ENCODE assay signal across 21 mouse cellular contexts in the genomic region with DNA sequence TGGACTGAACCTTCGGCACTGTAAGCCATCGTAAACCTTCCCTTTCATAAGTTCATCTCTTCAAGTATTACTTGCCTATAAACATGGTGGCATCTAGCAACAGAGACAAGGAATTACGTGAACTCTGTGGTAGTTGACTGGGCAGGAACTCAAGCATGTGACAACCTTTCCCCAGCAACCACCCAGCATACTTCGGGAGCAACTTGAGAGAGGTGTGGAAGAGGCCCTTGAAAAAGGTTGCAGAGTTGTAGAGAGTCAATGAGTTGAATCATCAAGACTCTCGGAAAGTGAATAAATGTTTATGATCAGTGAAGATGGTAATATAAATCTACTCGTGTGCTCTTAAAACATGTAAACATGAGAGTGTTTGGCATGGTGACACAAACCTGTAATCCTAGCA. TPM values are rescaled to one million over a fixed set of nuclear protein-coding genes. Genes with fewer than 3 reads are reported as not detected.
DNase-seq lines count a peak whose midpoint lies in the region; TF ChIP-seq lines count a peak whose summit lies in the region.
"Had no signal": no experiment of that assay in that cellular context is flagged by ENCODE, and none has a peak within 500 bp of the region (broad histone marks: within the 10 kb centered on the region; RNA-seq: fewer than 3 reads in every experiment).

No protein-coding gene starts in this region.

- peaks cover 2% of the 10 kb centered on the region; the same call in 1 of the 2 replicates for H3K4me1 ChIP-seq in lung, adult 2 months (ENCODE audit: control insufficient read depth, insufficient read depth, low read length)
- H3K4me1 ChIP-seq in thymus, adult 2 months (replicated peaks; ENCODE audit: control insufficient read depth, insufficient read depth, low read length) = peaks cover 20% of the 10 kb centered on the region
- H3K4me1 ChIP-seq: embryonic facial prominence, embryonic 13.5 days; embryonic facial prominence, embryonic 15.5 days had no signal

- no peak for TF ChIP-seq CTCF in lung, adult 2 months (IDR thresholded peaks at IDR 0.05; ENCODE audit: insufficient read depth, low read length)
- TF ChIP-seq CTCF in thymus, adult 2 months (IDR thresholded peaks at IDR 0.05; ENCODE audit: borderline replicate concordance, control insufficient read depth, extremely low read depth, insufficient read depth, low read length, poor library complexity) = no peak

- H3K36me3 ChIP-seq in thymus, adult 2 months (ENCODE audit: control insufficient read depth, insufficient read depth, low read length) = no peaks in the 10 kb centered on the region
- H3K36me3 ChIP-seq: embryonic facial prominence, embryonic 13.5 days; embryonic facial prominence, embryonic 15.5 days; forebrain, embryonic 10.5 days; forebrain, embryonic 12.5 days had no signal

- peak; percentile 30 to 53 for DNase-seq in lung, adult 18-20 months
- no peak for DNase-seq in lung, postnatal 4 days
- DNase-seq in lung, postnatal 25 days (ENCODE audit: low spot score) = peak; percentile 43
- no peak for DNase-seq in lung, adult 2 months
- DNase-seq in thymus, adult 2 months = no peak
- no peak for DNase-seq in thymus, postnatal 25 days
- DNase-seq: adrenal gland, adult 2 months; adrenal gland, postnatal 10 days; adrenal gland, postnatal 25 days; cerebellum, adult 11 months; cerebellum, adult 18-20 months; cerebellum, adult 8-10 months; cerebellum, adult 9-11 months; cerebellum, postnatal 14 days; cerebellum, postnatal 36 days; embryo, embryonic 11 days had no signal

- WGBS in lung, adult 2 months = 72% methylated on average over 6 of the region's 6 CpGs
- 94% methylated on average over 6 of the region's 6 CpGs for WGBS in thymus, adult 2 months

- H3K27me3 ChIP-seq in thymus, adult 2 months (ENCODE audit: control insufficient read depth, insufficient read depth, low read length) = no peaks in the 10 kb centered on the region
- H3K27me3 ChIP-seq: embryonic facial prominence, embryonic 13.5 days; embryonic facial prominence, embryonic 15.5 days; forebrain, embryonic 12.5 days had no signal

- no peak for TF ChIP-seq POLR2A in lung, adult 2 months (IDR thresholded peaks at IDR 0.05; ENCODE audit: borderline replicate concordance, extremely low read depth, low read depth, low read length)
- TF ChIP-seq POLR2A in thymus, adult 2 months (IDR thresholded peaks at IDR 0.05; ENCODE audit: control insufficient read depth, extremely low read depth, insufficient read depth, low read length, poor library complexity) = no peak

- H3K4me3 ChIP-seq in lung, adult 2 months (replicated peaks; ENCODE audit: extremely low read depth, low read depth, low read length) = no peak overlapping the region
- no peak overlapping the region for H3K4me3 ChIP-seq in thymus, adult 2 months (ENCODE audit: control insufficient read depth, insufficient read depth, low read length)
- H3K4me3 ChIP-seq: embryonic facial prominence, embryonic 13.5 days; embryonic facial prominence, embryonic 15.5 days; erythroblast, embryonic 14.5 days; forebrain, embryonic 10.5 days; forebrain, embryonic 12.5 days had no signal

- H3K27ac ChIP-seq in thymus, adult 2 months (ENCODE audit: control insufficient read depth, insufficient read depth, low read length) = peak overlapping the region; percentile 34; the same call in 1 of the 2 replicates
- H3K27ac ChIP-seq: embryonic facial prominence, embryonic 13.5 days; embryonic facial prominence, embryonic 15.5 days; forebrain, embryonic 10.5 days; forebrain, embryonic 12.5 days had no signal

RNA-seq across cellular contexts. Expression of gene Cdk17, which starts 13.0 kb away (rescaled TPM):
- 18.0 and 18.2 TPM in 2 replicates for polyA plus RNA-seq in lung, adult 2 months (2012; rRNA removed)
- polyA plus RNA-seq in thymus, adult 2 months (2012; rRNA removed) = 79.2 and 79.5 TPM in 2 replicates

Comparison
In these comparisons a context has a peak if more than half of its experiments do, and no peak if none do; other contexts are left out.
1. DNase-seq: peak in lung, adult 18-20 months (2 of 2) and lung, postnatal 25 days (single experiment); none in lung, postnatal 4 days (0 of 2), lung, adult 2 months (single experiment), thymus, adult 2 months (single experiment) and thymus, postnatal 25 days (single experiment).